Mouse (Mus musculus): ENCODE results near the gene Moxd1. TPM values are rescaled to one million over a fixed set of nuclear protein-coding genes. Genes with fewer than 3 reads are reported as not detected.

Gene Moxd1
- total and polyA plus RNA-seq, 3 experiments: 0.32 to 0.53 (median 0.50) TPM

DNA sequence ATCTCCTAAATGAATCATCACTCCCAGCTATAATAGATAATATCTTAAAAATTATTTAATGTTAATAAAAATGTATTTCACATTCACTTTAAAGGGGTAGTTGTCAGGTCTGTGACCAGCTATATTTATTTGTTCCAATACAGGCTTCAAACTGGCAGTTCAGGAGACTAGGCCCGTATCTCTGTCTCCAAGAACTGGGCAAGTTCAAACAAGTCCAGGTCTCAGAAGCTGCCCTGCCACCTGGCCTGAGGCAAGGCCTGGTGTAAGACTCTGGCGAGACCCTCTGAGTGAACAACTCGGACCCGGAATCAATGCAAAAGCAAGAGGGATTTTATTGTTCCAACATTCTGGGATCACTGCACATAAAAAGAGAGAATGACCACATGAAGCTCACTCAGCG is 10.0 kb upstream of the Moxd1 start:
- Histone ChIP-seq H3K9ac (ENCODE audit: low read depth, low read length) (no peak overlapping the region), H3K27me3 (ENCODE audit: control insufficient read depth, insufficient read depth, low read length) (no peaks in the 10 kb centered on the region; the same call in 1 of the 2 replicates), H3K4me3 (no peak overlapping the region), H3K36me3 (ENCODE audit: control insufficient read depth, insufficient read depth, low read length) (no peaks in the 10 kb centered on the region), H3K27ac (no peak overlapping the region), H3K4me1 (ENCODE audit: control insufficient read depth, insufficient read depth, low read length) (no peaks in the 10 kb centered on the region), H3K79me2 (replicated peaks; ENCODE audit: control insufficient read depth, insufficient read depth, low read length) (no peaks in the 10 kb centered on the region)
- TF ChIP-seq POLR2A (IDR thresholded peaks at IDR 0.05; ENCODE audit: insufficient read depth, low read depth, low read length) (no peak), CTCF (IDR thresholded peaks at IDR 0.05) (no peak), EP300 (IDR thresholded peaks at IDR 0.05; ENCODE audit: insufficient read depth, low read depth, low read length) (no peak)
- WGBS: 93% methylated on average over 5 of the region's 5 CpGs
- intact Hi-C loops (cut with DNase I): no loop called here
- no peak for DNase-seq

DNA sequence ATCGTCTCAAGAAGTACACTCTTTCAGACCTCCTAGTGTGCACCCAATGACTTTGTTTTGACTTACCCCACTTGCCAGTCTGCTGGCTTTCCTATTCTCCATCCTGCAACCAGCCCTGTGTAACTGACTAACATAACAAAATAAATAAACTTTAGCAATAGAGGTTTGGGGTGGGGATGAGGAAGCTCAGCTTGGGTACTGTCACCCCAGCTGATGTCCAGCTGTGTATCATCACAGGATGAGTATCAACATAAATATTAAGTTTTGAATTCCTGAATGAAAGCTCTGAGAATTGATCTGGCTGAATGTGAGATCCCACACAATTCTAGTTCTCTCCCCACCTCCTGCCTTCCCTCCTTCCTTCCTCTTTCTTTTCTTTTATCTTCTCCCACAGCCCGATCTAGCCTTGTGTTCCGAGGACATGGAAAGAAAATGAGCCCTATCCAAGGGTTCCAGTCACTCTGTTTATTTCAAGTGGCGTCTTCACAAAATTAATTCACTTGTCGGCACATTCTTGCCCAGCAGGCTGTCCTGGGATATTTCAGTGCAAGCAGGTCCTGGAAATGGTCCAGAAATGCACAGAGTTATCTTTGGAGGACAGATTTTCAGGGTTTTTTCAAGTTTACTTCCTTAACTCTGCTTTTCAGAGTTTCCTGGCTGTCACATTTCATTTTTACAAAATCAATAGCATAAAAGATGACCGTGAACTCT is 5.6 kb upstream of the Moxd1 start:
- Histone ChIP-seq H3K4me3 (no peak overlapping the region), H3K27me3 (ENCODE audit: control insufficient read depth, insufficient read depth, low read length) (no peaks in the 10 kb centered on the region; the same call in 1 of the 2 replicates), H3K4me1 (ENCODE audit: control insufficient read depth, insufficient read depth, low read length) (no peaks in the 10 kb centered on the region), H3K79me2 (replicated peaks; ENCODE audit: control insufficient read depth, insufficient read depth, low read length) (no peaks in the 10 kb centered on the region), H3K36me3 (ENCODE audit: control insufficient read depth, insufficient read depth, low read length) (no peaks in the 10 kb centered on the region), H3K27ac (no peak overlapping the region), H3K9ac (ENCODE audit: low read depth, low read length) (no peak overlapping the region)
- DNase-seq: no peak
- intact Hi-C loops (cut with DNase I): no loop called here
- no peak for TF ChIP-seq POLR2A (IDR thresholded peaks at IDR 0.05; ENCODE audit: insufficient read depth, low read depth, low read length)
- no peak for TF ChIP-seq CTCF (IDR thresholded peaks at IDR 0.05)
- TF ChIP-seq EP300 (IDR thresholded peaks at IDR 0.05; ENCODE audit: insufficient read depth, low read depth, low read length): no peak
- 21% methylated on average over 6 of the region's 6 CpGs for WGBS

- intact Hi-C loops (cut with DNase I): no loop called here
These were observed 2.4 kb upstream of the Moxd1 start for GRCm38 (mm10) chr10:24220931-24221330.

DNA sequence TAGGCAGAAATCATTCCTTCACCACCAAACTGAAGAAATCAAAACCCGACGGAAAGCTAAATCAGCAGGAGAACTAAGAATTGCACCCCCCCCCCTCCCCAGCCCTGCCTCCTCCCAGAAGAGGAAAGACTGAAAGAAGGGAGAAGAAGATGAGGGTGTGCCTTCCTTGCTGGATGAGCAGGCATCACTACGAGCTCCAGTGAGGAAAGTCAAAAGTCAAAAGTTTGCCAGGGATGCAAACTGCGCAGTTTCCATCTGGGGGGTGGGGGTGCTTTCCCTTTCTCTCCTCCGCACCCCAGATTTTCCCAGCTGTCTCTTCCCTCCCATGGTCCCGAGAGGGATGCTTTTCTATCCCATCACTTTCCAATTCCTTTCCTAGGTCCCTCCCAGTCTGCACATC is 406 bp upstream of the Moxd1 start:
- Histone ChIP-seq H3K79me2 (replicated peaks; ENCODE audit: control insufficient read depth, insufficient read depth, low read length) (no peaks in the 10 kb centered on the region), H3K4me3 (no peak overlapping the region; the same call in 1 of the 2 replicates), H3K27me3 (ENCODE audit: control insufficient read depth, insufficient read depth, low read length) (peaks cover 7% of the 10 kb centered on the region), H3K36me3 (ENCODE audit: control insufficient read depth, insufficient read depth, low read length) (no peaks in the 10 kb centered on the region), H3K4me1 (ENCODE audit: control insufficient read depth, insufficient read depth, low read length) (no peaks in the 10 kb centered on the region), H3K27ac (no peak overlapping the region), H3K9ac (ENCODE audit: low read depth, low read length) (no peak overlapping the region)
- WGBS: 16% methylated on average over 6 of the region's 6 CpGs
- DNase-seq: no peak
- intact Hi-C loops (cut with DNase I): no loop called here
- no peak for TF ChIP-seq CTCF (IDR thresholded peaks at IDR 0.05)
- TF ChIP-seq POLR2A (IDR thresholded peaks at IDR 0.05; ENCODE audit: insufficient read depth, low read depth, low read length): no peak
- no peak for TF ChIP-seq EP300 (IDR thresholded peaks at IDR 0.05; ENCODE audit: insufficient read depth, low read depth, low read length)

More at GRCm38 (mm10) chr10:24220931-24221330, 2.4 kb upstream of the Moxd1 start:
- Histone ChIP-seq H3K4me1 (ENCODE audit: control insufficient read depth, insufficient read depth, low read length) (no peaks in the 10 kb centered on the region), H3K79me2 (replicated peaks; ENCODE audit: control insufficient read depth, insufficient read depth, low read length) (no peaks in the 10 kb centered on the region), H3K9ac (ENCODE audit: low read depth, low read length) (no peak overlapping the region), H3K27me3 (ENCODE audit: control insufficient read depth, insufficient read depth, low read length) (peaks cover 7% of the 10 kb centered on the region), H3K4me3 (no peak overlapping the region), H3K36me3 (ENCODE audit: control insufficient read depth, insufficient read depth, low read length) (no peaks in the 10 kb centered on the region), H3K27ac (no peak overlapping the region)
- no peak for TF ChIP-seq EP300 (IDR thresholded peaks at IDR 0.05; ENCODE audit: insufficient read depth, low read depth, low read length)
- no peak for DNase-seq
- WGBS: 50% methylated on average over 5 of the region's 5 CpGs

- DNase-seq: no peak
- TF ChIP-seq EP300 (IDR thresholded peaks at IDR 0.05; ENCODE audit: insufficient read depth, low read depth, low read length) (no peak), POLR2A (IDR thresholded peaks at IDR 0.05; ENCODE audit: insufficient read depth, low read depth, low read length) (no peak), CTCF (IDR thresholded peaks at IDR 0.05) (no peak)
- H3K9ac ChIP-seq (ENCODE audit: low read depth, low read length): no peak overlapping the region
- no peak overlapping the region for H3K27ac ChIP-seq
- H3K4me1 ChIP-seq (ENCODE audit: control insufficient read depth, insufficient read depth, low read length): no peaks in the 10 kb centered on the region
- H3K27me3 ChIP-seq (ENCODE audit: control insufficient read depth, insufficient read depth, low read length): peaks cover 7% of the 10 kb centered on the region
- no peaks in the 10 kb centered on the region for H3K36me3 ChIP-seq (ENCODE audit: control insufficient read depth, insufficient read depth, low read length)
- no peaks in the 10 kb centered on the region for H3K79me2 ChIP-seq (replicated peaks; ENCODE audit: control insufficient read depth, insufficient read depth, low read length)
- intact Hi-C loops (cut with DNase I): no loop called here
- no peak overlapping the region for H3K4me3 ChIP-seq
- 54% methylated on average over 8 of the region's 8 CpGs for WGBS
These were observed 1.3 kb downstream of the Moxd1 start for GRCm38 (mm10) chr10:24224591-24224990.

DNA sequence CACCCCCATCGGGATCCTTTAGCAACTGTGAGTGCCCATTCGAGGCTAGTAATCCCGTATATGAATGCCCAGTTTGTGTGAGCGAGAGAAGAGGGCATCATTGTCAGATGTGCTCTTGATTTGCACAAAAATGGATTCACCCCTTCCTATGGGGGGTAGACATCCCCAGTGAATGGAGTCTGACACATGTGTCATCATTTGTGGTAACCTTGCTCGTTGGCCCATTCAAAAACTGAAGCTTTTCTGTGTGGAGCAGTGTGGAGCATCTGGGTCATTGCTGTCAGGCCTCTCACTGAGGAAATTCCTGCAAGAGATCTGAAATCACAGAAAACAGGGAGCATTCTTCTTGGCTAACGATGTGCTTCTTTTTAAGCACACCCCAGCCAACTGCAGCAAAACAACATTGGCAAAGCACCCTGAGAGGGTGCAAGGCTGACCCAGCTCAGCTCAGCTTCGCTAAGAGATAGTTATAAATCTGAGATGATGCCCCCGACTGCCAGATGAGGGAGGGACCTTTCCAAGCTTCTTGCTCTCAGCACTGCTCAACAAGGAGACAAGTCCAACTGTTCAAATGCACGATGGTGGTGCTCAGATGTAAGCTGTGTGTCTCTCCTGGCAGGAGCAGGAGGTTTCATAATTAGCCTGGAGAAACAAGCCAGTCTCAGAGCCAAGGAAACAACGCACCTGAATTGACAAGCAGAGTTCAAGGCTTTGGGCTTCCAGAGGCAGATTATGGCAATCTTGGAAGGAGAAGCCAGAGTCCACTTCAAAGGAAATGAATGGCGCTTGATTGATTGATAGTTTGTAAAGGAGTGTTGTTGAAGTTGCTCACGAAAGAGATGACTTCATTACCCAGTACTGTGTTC is 5.2 kb downstream of the Moxd1 start:
- Histone ChIP-seq H3K4me1 (ENCODE audit: control insufficient read depth, insufficient read depth, low read length) (no peaks in the 10 kb centered on the region), H3K4me3 (no peak overlapping the region), H3K79me2 (replicated peaks; ENCODE audit: control insufficient read depth, insufficient read depth, low read length) (no peaks in the 10 kb centered on the region), H3K36me3 (ENCODE audit: control insufficient read depth, insufficient read depth, low read length) (no peaks in the 10 kb centered on the region), H3K27me3 (ENCODE audit: control insufficient read depth, insufficient read depth, low read length) (peaks cover 3% of the 10 kb centered on the region), H3K27ac (no peak overlapping the region), H3K9ac (ENCODE audit: low read depth, low read length) (no peak overlapping the region)
- 65% methylated on average over 12 of the region's 12 CpGs for whole genome bisulfite sequencing
- TF ChIP-seq CTCF (IDR thresholded peaks at IDR 0.05) (no peak), POLR2A (IDR thresholded peaks at IDR 0.05; ENCODE audit: insufficient read depth, low read depth, low read length) (no peak), EP300 (IDR thresholded peaks at IDR 0.05; ENCODE audit: insufficient read depth, low read depth, low read length) (no peak)
- intact Hi-C loops (cut with DNase I): no loop called here
- DNase-seq: no peak
